Mouse (Mus musculus) MN1 (cell line): ENCODE measurements around the gene Rfx2.

ENCODE experiments used
- DNase-seq: peaks from one replicate; pipeline ENCODE4 v3.0.0-alpha.2; 2016; ENCODE audit warnings: low spot score

Gene Rfx2

DNA sequence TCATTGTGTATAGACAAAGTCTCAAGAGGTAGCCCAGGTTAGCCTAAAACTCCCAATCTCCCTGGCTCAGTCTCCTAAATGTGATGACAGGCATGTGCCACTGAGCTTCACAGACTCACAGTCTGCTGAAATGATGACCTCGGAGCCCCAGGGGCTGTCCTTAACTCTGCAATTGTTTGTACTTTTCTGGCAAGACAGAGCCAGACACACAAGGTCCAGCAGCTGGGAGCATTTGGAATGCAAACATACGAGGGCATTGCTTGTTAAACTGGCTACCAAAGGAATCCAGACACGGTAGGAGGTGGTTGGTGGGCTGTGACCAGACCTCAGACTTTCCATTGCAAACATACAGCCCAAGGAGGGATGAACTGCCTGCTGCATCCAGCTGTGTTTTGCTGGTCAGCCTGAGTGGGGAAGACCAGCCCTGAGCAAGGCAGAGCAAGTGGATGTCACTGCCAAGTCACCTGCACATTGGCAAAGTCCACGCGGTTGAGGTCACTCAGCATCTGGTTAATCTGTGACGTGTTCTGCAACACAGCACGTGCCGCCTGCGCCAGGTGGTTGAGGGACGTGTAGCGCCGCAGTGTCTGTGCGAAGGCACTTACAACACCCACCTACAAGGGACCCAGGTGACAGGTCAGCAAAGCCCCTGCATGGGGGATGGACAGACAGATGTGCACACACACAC, 50.4 kb downstream of the Rfx2 start:
- DNase-seq: no peak

DNA sequence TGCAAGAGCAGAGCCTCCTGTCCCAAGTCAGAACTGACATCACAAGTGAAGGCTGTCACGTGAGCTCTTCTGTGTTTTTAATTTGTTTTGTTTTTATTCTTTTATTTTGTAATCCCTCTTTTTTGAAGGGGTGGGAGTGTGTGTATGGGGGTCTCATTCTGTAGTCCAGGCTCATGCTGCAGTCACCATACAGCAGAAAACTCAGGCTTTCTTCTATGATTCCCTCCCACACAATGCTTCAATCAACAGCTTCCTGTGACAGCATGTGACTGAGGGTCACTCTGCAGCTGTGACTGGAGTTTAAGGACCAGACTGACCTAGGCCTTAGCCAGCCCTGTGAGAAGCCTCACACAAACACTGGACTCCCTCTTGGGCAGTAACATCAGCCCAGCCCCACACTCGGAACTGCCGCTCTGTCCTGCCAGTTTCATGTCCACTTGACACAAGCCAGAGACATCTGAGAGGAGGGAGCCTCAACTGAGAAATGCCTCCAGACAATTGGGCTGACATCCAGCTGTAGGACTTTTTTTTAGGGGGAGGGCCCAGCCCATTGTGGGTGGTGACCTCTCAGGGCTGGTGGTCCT, 51.9 kb downstream of the Rfx2 start:
- peak; percentile 77 for DNase-seq

DNA sequence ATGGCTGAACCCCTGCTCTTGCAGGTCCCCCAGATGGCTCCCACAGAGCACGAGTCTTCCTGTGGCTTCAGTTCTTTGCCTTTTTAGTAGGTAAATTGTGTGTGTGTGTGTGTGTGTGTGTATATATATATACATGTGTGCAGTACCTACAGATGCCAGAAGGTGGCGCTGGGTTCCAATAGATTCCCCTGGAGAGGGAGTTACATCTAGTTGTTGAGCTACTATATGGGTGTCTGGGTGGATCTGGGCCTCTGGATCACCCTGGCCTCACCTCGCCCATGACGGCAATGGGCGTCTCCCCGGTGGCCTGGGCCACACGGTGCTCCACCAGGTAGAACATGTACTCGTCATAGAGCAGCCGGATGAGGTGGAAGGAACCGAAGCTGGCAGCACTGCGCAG, 53.2 kb downstream of the Rfx2 start:
- DNase-seq: no peak

DNA sequence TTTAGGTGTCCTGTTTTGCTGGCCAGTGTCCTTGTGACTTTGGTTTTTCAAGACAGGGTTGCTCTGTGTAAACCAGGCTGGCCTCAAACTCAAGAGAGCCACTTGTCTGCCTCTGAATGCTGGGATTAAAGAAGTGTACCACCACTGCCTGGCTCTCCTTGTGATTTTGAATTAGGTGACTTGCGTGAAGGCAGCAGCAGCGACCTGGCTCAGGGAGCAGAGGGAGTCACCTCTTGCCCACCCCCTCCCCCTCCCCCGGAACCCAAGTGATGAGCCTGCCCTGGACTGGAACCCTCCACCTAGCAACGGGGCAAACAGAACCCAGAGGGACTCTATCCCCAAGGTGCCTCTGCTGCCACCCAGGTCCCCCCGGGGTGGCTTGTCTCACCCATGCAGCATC, 60.9 kb downstream of the Rfx2 start, which contains the start of gene Prr22:
Gene Prr22, plus strand, starts transcription at position 301 of the 400 bp plus-strand sequence.
- DNase-seq: no peak

DNA sequence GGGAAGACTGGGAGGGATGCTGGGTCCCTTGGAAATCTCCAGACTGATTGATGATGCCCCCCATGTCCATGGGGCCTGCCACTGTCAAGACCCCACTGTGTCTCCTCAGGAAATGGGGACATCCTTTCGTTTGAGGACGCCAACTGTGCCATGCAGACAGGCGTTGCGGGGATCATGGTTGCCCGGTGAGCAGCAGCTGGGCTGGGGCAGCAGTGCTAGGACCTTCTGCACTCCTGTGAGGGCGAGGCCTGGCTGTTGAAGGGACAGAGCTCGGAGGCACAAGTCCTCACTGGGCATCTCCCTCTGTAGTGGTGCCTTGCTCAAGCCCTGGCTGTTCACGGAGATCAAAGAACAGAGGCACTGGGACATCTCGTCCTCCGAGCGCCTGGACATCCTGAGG, 61.9 kb downstream of the Rfx2 start:
- no peak for DNase-seq

DNA sequence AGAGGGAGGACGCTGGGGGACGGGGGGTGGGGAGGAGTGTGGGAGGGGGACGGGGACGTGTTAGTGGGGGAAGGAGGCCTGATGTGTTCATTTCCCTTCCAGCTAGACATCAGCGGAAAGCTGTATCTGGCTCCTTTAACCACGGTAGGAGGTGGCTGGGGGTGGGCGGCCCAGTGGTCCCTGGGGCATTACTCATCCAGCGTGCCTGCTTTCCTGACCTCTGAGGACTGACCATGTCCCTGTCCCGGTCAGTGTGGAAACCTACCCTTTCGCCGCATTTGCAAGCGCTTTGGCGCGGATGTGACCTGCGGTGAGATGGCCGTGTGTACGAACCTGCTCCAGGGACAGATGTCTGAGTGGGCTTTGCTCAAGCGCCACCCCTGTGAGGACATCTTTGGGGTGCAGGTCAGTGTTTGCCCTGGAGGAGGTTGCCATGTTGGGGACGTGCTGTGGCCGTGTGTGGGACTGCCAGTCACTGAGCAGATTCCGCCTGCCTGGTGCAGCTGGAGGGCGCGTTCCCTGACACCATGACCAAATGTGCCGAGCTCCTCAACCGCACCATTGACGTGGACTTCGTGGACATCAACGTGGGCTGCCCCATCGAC, 63.2 kb downstream of the Rfx2 start:
- DNase-seq: no peak

DNA sequence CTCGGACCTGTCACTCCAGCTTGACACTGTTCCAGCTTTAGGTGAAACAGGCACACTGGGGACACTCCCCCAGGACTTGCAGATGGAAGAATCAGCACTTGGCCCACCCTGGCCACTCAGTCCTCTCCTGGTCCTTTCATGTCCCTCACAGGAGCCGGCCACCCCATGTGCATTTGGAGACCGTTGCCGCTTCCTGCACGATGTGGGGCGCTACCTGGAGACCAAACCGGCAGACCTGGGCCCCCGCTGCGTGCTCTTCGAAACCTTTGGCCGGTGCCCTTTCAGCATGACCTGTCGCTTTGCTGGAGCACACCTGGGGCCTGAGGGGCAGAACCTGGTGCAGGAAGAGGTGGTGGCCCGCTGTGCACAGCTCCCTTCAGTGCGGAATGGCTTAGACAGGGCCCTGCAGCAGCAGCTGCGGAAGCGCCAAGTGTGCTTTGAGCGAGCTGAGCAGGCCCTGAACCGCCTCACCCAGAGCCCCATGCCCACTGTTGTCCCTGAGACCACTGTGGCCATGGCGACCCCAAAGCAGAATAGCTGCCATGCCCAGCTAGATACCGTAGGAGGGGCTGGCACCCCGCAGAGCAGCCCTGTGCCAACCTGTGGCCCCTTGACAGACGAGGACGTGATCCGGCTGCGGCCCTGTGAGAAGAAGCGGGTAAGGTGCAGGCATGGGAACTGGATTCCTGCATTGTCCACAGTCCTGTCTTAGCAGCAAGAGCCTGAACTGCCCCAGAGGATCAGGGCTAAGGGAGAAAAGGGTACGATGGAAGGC, 64.0 kb downstream of the Rfx2 start:
- DNase-seq: no peak

DNA sequence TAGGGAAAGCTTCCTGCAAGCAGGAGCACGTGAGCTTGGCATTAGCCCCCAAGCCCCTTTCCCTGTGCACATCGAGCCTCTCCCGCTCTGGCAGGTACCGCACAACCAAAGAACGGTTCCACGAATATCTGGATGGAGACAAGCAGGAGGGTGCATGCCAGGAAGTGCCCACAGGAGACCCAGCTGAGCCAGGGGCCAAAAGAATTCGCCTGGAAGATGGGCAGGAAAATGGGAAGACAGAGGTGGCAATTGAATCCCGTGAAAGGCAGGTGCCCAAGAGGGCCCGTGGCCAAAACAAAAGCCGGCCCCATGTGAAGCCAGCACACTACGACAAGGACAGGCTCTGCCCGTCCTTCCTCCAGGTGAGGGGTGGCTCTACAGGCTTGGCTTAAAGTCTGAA, 65.4 kb downstream of the Rfx2 start:
- DNase-seq: no peak

DNA sequence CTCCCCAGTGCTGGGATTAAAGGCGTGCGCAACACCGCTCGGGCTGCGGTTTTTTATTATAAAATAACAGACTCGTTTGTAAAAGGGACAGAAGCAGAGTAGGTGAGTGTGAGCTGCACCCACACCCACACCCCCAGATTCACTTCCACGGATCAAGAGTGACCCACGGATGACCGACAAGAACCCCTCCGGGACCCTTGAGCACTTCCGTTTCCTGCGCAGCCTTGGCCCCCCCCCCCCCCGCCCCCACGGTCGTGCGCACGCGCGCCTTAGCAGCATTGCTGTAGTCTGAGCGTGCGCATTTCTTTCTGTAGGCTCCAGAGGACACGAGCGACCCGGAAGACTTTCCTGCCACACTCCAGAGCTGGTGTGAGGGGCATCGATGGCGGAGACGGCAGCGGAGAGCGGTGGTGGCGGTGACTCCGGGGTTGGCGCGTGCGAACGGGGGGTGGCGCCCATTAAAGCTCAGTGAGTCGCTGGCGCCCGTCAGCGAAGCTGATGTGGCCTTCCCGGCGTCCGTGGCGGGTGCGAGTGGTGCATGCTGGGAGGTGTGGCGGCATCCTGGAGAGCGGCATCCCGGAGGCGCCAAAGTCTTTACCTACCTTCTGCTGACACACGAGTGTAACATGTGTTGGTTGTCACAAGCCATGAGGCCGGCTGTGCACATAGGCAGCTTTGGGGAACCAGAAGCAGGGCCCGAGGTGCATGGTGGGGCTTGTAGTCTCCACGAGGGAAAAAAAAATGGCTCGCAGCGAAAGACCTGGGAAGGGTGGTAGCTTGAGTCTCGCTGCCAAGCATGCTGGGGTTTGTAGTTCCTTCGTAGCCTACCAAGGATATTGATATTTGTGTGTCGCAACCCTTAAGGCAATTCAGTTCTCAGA, 66.1 kb downstream of the Rfx2 start, which contains the start of gene Dus3l:
Gene Dus3l, plus strand, starts transcription at position 284 of the 881 bp plus-strand sequence.
- DNase-seq: peak; percentile 95

DNA sequence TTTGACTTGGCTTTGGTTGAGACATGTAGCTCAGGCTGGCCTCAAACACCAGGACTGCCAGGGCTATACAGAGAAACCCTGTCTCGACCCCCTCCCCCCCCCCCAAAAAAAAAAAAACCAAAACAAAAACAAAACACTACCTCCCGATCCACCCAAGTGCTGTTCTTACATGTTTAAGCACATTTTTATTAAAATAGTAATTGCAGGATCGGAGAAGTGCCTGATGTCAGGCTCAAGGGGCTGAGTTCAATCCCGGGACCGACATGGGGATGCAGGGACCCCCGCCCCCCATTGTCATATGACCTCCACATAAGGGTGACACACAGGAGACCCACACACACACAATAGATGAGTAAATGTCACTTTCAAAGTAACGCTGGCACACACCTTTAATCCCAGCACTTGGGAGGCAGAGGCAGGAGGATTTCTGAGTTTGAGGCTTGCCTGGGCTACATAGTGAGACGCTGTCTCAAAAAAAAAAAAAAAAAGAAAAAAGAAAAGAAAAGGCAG, 67.0 kb downstream of the Rfx2 start:
- no peak for DNase-seq

DNA sequence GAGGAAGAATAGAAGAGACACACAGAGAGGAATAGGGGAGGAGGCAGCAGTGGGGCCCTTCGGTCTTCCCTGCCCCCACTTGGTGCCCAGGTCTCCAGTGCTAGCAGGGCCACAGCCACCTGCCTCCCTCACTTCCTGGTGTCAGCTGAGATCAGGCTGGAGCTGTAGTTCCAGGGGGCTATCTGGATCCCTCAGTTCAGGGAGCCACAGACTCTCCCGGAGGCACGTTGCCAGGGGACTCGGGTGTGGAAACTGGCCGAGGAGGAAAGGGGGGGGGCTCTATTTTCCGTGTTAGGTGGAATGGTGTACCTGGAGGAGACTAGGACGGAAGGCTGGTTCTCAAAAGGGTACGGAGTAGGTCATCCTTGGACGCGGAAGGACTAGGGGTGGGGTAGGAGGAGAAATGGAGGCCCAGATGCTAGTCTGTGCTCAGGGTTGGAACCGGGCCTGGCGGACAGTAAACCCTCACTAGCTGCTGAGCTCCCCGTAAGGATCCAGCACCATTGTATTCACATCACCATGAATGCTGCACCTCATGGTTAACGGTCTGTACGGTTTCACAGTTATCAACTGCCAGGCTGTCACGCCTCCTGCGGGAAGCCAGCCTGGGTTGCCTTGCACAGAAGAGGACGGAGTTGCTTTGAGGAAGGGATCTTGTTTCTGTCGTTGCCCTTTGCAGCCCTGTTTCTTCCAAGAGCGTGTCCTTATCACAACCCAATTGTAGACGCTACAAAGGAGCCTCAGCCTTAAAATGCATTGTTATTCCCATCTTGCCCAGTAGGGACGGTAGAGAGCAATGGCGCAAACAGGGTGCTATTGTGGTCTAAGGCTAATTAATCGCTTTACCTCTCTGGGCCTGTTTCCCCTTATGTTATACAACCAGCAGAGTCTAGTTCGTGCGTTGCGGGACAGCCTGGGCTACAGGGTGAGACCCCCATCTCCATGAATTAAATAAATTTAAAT, 67.8 kb downstream of the Rfx2 start:
- peak; percentile 46 for DNase-seq

DNA sequence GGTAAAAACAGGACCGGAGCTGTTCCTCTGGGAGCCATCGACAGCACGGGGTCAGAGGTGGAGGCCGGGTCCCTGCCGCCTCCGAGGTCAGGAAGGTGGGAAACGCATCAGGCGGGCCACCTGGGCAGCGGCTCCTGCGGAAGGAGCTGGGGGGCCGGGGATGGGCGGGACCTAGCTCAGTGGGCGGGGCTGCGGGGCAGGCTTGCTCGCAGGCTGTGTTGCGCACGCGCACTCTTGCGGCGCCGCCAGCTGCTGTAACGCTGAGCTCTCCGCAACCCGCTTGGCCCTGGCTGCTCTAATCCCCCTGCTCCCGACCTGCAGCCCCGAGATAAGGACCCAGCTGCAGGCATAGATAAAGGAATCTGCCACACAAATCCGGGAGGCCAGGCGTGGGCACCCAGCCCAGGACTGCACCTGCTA, 68.8 kb downstream of the Rfx2 start:
- DNase-seq: peak; percentile 94

DNA sequence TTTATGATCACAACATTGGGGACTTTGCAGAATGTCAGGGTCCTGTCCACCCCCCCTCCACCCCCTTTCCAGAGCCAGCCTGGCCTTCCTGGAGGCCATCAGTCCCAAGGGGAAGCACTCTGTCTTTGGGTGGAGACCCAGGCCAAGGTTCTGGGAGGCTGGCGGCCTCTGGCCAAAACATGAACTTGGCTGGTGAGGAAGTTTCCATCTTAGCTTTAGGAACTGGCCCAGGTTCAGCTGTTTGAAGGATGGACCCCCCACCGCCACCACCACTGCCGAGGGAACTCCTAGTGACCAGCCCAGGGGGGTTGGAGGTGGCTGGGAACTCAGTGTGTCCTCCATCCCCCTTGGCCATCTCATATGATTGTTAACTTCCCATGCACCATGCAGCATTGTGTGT, 69.7 kb downstream of the Rfx2 start:
- no peak for DNase-seq

DNA sequence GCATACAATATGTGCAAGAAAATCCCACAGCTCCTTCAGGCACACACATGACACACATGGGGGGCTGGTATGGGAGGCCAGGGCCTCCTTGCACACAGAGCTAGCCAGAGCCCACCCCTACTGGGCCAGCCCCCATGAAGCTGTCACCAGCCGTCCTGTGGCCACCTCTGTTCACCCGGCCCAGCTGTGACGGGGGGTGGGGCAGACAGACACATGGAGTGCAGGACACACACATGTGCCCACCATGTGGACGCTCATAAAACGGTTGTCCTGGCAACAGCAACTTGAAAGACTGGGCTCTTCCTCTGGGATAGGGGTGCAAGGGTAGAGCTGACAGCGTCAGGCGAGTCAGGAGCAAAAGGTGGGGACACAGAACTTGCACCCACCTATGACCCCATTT, 71.6 kb downstream of the Rfx2 start:
- no peak for DNase-seq

DNA sequence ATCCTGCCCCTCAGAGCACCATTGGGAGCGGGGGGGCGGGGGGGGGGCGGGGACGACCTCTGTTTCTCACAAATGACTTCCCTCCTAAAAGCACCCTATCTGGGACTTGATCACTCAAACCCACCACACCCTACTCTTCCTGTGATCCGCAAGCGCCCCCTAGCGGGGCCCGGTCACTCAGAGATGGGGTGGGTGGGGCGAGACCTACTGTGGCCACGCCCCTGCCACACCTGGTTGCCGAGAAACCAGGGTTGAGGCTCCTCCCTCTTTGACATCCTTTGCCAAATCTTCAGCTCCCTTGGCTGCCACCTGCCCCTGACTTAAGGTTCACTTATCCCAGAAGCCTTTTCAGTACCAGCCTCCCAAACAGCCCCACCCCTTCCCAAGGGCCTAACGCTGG, 72.7 kb downstream of the Rfx2 start:
- DNase-seq: peak; percentile 46

DNA sequence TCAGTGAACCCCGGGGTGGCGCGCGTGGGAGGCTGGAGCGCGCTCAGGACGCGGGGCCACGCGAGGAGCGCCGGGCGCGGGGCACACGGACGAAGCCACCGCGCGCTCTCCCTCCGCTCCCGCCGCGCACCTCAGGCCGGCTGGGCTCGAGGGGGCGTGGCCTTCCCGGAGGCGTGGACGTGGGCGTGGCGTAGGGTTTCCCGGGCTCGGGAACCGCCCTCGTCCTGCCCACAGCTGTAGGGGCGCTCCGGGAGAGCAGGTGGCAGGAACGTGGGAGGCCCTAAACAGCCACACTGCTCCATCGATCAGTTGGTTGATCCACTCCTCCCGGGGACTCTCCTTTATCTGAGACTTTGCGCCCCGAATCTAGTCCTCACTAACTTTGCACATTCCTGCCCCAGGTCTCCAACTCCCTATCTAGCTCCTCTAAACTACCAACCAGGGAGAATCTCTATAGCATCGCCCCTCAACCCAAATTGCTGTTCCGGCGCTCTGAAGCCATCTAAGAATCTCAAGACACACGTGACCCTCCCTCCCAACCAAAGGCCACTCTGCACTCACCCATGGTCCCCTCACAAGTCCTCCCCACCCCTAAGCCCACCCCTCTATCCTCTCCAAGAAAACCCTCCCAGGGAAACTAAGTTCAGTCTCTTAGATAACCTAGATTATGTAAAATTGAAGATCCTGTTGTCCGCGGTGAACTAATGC, 73.2 kb downstream of the Rfx2 start, which contains the start of gene Nrtn:
Gene Nrtn, minus strand, starts transcription at position 115 of the 708 bp plus-strand sequence.
- DNase-seq: peak; percentile 42

DNA sequence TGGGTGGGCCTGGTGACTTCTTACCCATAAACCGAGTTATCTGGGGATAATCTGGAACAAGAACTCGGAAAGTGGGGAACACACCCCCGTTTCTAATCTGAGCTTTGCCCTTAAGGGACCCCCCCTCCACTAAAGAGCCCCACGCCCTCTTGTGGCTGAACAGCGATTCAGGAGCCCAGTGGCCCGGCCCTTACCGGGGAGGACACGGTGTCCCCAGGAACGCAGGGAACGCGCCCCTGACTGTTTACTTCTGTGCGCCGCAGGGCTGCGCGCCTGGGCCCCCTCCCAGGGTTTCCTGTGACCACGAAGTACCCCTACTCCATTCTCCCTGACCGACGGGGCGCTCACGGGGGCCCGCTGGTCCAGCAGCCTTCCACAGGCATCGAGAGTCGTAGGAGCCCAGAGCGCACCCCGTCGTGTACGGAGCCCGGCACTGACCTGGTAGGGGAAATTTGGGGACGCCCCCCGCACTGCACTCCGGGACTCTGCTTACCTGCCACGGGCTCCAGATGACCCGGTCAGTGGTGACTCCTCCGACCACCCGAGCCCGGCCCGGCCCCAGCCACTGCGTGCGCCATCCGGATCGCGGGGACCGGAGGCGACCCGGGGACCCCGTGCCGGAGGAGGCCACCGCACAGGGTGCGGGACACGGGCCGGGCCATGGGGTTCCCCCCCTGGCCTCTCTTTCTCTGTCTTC, 74.0 kb downstream of the Rfx2 start:
- no peak for DNase-seq

DNA sequence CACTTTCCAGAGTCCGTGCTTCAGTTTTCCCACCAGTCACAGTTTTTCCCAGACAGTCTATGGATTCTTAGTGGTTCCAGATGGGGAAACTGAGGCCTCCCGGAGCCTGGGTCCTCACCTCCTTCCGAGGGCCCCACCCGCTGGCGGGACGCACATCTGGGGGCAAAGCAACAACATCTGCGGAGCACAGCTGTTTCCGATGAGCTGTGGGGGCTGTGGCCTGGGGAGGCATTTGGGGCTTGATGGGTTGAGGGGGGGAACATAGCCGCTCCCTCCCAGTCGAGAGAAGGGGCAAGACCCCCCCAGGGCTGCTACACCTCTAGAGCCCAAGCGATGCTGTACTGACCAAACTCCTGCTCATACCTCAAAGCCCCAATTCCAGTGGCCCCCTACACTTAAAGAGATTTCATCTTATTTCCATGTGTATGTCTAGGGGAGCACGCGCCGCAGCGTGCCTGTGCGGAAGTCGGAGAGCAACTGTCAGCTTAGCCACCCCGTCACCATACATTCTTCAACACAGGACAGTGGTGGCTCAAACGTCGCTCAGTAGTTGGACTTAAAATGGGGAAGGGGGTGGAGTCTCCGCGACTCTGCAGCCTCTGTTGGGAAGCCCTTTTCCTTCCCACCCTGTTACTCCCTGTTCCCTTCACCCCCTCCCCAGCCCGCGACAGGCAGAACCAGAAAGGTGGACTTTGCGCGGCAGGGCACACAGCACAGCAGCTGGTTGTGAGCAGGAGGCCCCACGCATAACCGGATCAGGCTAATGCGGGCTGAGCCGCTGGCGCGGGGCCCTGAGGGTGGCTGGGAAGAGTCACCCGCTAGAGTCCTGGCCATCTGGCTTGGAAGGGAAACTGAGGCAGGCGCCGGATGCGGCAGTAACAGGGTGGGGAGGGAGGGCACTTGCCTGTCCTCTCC, 76.3 kb downstream of the Rfx2 start:
- no peak for DNase-seq
